Mouse (Mus musculus): Measurements from ENCODE around the gene Gm5483. TPM values are rescaled to one million over a fixed set of nuclear protein-coding genes. Genes with fewer than 3 reads are reported as not detected.
"Not testable (repeated sequence)": the region's sequence is repeated elsewhere in the genome, so short reads cannot be mapped to it uniquely, and the experiment has no call there.

Gene Gm5483
- polyA plus RNA-seq (2015; fragmentation: Nextera tagmentation; extraction: Ambion mirVana), result 0.81 and 1.2 TPM in 2 replicates

- H3K9me3 ChIP-seq (ENCODE audit: control insufficient read depth); H3K27ac ChIP-seq (ENCODE audit: low read depth, low read length); H3K4me3 ChIP-seq (ENCODE audit: low read depth, low read length); H3K4me1 ChIP-seq (replicated peaks; ENCODE audit: control insufficient read depth, insufficient read depth, low read length); H3K9ac ChIP-seq (ENCODE audit: low read depth, low read length); H3K27me3 ChIP-seq (replicated peaks; ENCODE audit: control insufficient read depth, insufficient read depth, low read length); ATAC-seq; H3K36me3 ChIP-seq (ENCODE audit: control insufficient read depth, insufficient read depth); H3K4me2 ChIP-seq (replicated peaks; ENCODE audit: low read depth): not testable (repeated sequence)
- WGBS, result 74% methylated on average over 4 of the region's 4 CpGs
These were observed at the start of gene Gm5483 for GRCm38 (mm10) chr16:36183912-36184311. Gm5483 (plus strand) TSS chr16:36184212.

- 66% methylated on average over 2 of the region's 2 CpGs for WGBS
- no peak for ATAC-seq
- H3K36me3 ChIP-seq (ENCODE audit: control insufficient read depth, insufficient read depth), result no peaks in the 10 kb centered on the region
- no peaks in the 10 kb centered on the region for H3K9me3 ChIP-seq (ENCODE audit: control insufficient read depth)
- no peak overlapping the region for H3K4me3 ChIP-seq (ENCODE audit: low read depth, low read length)
- TF ChIP-seq CTCF (IDR thresholded peaks at IDR 0.05; ENCODE audit: low read depth), result no peak
- no peaks in the 10 kb centered on the region for H3K4me1 ChIP-seq (replicated peaks; ENCODE audit: control insufficient read depth, insufficient read depth, low read length)
- no peak overlapping the region for H3K4me2 ChIP-seq (replicated peaks; ENCODE audit: low read depth)
- no peak overlapping the region for H3K9ac ChIP-seq (ENCODE audit: low read depth, low read length)
- no peaks in the 10 kb centered on the region for H3K27me3 ChIP-seq (replicated peaks; ENCODE audit: control insufficient read depth, insufficient read depth, low read length)
- no peak overlapping the region for H3K27ac ChIP-seq (ENCODE audit: low read depth, low read length)
These were observed 45.8 kb upstream of the Gm5483 start for GRCm38 (mm10) chr16:36138201-36138600.

DNA sequence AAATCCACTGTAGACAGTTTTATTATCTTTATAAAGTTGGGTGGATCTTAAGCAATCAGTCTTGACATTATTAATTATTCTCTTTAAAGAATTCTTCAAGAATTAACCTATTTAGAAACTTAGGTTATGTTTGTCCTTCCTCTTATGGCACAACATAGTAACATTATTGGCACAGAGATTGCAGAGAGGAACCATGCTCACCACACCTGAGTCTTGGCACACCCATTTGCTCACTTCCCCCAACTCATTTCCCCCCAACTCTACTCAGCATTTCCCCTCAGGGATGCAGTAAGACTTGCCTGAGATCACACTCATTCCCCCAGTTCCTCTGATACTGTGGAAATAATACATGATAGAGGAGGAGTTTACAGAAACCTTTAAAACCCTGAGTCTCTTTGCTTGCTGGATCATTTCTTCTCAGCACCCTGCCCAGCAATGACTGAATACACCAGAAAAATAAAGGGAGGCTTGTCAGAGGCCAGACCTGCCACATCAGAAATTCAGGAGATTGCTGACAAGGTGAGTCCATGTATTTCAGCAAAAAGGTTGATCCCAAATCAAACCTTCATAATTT lies 27.5 kb upstream of the Gm5483 start, which contains the start of gene Stfa2l1:
Gene Stfa2l1, plus strand, starts transcription at position 410 of the 574 bp plus-strand sequence.
- ATAC-seq, result no peak
- H3K9me3 ChIP-seq (ENCODE audit: control insufficient read depth), result no peaks in the 10 kb centered on the region
- no peaks in the 10 kb centered on the region for H3K4me1 ChIP-seq (replicated peaks; ENCODE audit: control insufficient read depth, insufficient read depth, low read length)
- H3K27ac ChIP-seq (ENCODE audit: low read depth, low read length), result no peak within 1 kb of the TSS
- H3K9ac ChIP-seq (ENCODE audit: low read depth, low read length), result no peak within 1 kb of the TSS
- no peak for TF ChIP-seq CTCF (IDR thresholded peaks at IDR 0.05; ENCODE audit: low read depth)
- H3K36me3 ChIP-seq (ENCODE audit: control insufficient read depth, insufficient read depth), result no peaks in the 10 kb centered on the region
- no peak within 1 kb of the TSS for H3K4me2 ChIP-seq (replicated peaks; ENCODE audit: low read depth)
- H3K27me3 ChIP-seq (replicated peaks; ENCODE audit: control insufficient read depth, insufficient read depth, low read length), result no peaks in the 10 kb centered on the region
- no peak within 1 kb of the TSS for H3K4me3 ChIP-seq (ENCODE audit: low read depth, low read length)

DNA sequence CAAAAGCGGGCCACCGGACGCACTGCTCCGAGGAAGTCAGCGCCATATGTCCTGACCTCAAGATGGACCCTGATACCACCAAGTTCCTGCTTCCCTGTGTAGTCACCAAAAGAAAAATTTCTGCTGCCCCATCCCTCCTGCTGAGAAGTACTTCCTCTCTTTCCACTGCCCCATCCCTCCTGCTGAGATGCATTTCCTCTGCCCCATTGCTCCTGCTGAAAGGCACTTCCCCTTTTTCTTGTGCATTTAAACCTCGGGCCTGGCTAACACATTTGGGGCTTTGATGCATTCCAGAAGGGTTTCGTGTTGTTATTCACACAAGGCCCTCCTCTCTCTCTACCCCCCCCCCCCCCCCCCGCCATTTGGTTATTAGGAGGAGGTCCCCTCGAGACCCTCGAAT lies 16.2 kb upstream of the Gm5483 start:
- not testable (repeated sequence) for H3K4me3 ChIP-seq (ENCODE audit: low read depth, low read length); H3K4me1 ChIP-seq (replicated peaks; ENCODE audit: control insufficient read depth, insufficient read depth, low read length); H3K36me3 ChIP-seq (ENCODE audit: control insufficient read depth, insufficient read depth); ATAC-seq; H3K4me2 ChIP-seq (replicated peaks; ENCODE audit: low read depth); H3K9ac ChIP-seq (ENCODE audit: low read depth, low read length); H3K27me3 ChIP-seq (replicated peaks; ENCODE audit: control insufficient read depth, insufficient read depth, low read length); H3K9me3 ChIP-seq (ENCODE audit: control insufficient read depth); H3K27ac ChIP-seq (ENCODE audit: low read depth, low read length)
- WGBS, result 93% methylated on average over 9 of the region's 10 CpGs

DNA sequence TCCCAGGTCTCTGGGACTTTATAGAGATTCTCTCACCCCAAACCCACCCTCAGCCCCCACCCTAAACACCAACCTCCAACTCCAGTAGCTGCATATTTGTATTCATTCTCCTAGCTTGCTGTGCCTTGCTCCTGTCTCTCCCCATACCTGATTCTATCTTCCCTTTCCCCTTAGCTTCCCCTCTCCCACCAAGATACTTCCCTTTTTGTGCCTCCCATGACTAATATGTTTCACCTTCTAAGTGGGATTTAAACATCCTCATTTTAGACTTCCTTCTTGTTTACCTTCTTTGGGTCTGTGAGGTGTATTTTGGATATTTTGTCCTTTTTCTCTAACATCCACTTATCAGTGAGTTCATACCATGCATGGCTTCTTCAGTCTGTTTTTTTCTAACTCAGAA lies 7.9 kb upstream of the Gm5483 start:
- Histone ChIP-seq H3K9ac (ENCODE audit: low read depth, low read length) (no peak overlapping the region), H3K4me3 (ENCODE audit: low read depth, low read length) (no peak overlapping the region), H3K27me3 (replicated peaks; ENCODE audit: control insufficient read depth, insufficient read depth, low read length) (no peaks in the 10 kb centered on the region), H3K4me2 (replicated peaks; ENCODE audit: low read depth) (no peak overlapping the region), H3K9me3 (ENCODE audit: control insufficient read depth) (no peaks in the 10 kb centered on the region), H3K36me3 (ENCODE audit: control insufficient read depth, insufficient read depth) (no peaks in the 10 kb centered on the region), H3K4me1 (replicated peaks; ENCODE audit: control insufficient read depth, insufficient read depth, low read length) (no peaks in the 10 kb centered on the region), H3K27ac (ENCODE audit: low read depth, low read length) (no peak overlapping the region)
- ATAC-seq, result no peak
- no peak for TF ChIP-seq CTCF (IDR thresholded peaks at IDR 0.05; ENCODE audit: low read depth)

DNA sequence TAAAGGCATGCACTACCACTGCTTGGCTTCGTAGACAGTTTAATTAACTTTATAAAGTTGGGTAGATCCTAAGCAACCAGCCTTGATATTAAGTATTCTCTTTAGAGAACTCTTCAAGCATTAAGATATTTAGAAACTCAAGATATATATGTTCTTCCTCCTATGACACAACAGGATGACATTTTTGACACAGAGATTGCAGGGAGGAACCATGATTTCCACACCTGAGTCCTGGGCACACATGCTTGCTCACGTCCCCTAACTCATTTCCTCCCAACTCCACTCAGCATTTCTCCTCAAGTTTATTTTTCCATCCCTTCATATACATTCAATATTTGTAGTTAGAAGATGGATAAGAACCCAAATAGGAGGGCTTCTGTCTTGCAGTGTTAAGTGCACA lies 4.1 kb upstream of the Gm5483 start:
- 79% methylated on average over 2 of the region's 2 CpGs for WGBS
- no peak overlapping the region for H3K9ac ChIP-seq (ENCODE audit: low read depth, low read length)
- H3K4me1 ChIP-seq (replicated peaks; ENCODE audit: control insufficient read depth, insufficient read depth, low read length), result no peaks in the 10 kb centered on the region
- H3K27me3 ChIP-seq (replicated peaks; ENCODE audit: control insufficient read depth, insufficient read depth, low read length), result no peaks in the 10 kb centered on the region
- H3K4me2 ChIP-seq (replicated peaks; ENCODE audit: low read depth), result no peak overlapping the region
- no peak overlapping the region for H3K4me3 ChIP-seq (ENCODE audit: low read depth, low read length)
- no peak overlapping the region for H3K27ac ChIP-seq (ENCODE audit: low read depth, low read length)
- no peaks in the 10 kb centered on the region for H3K9me3 ChIP-seq (ENCODE audit: control insufficient read depth)
- H3K36me3 ChIP-seq (ENCODE audit: control insufficient read depth, insufficient read depth), result no peaks in the 10 kb centered on the region
- no peak for TF ChIP-seq CTCF (IDR thresholded peaks at IDR 0.05; ENCODE audit: low read depth)
- no peak for ATAC-seq

DNA sequence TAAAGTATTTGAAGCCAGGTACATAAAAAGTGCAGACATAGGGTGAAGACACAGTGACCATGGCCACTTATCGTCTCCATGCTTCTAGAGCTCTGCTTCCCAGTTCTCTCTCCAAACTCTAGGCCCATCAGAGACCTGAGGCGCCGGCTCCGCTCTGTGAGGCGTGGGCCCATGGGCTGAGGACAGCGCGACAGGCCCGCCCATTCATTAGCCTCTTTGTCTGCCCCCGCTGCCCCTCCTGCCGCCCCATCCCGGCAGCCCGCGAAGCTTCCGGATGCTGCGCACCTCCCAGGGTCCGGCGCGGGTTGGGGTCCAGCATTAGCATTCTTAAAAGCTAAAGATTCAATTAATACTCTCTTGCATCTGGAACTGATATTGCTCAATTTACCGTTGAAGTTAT lies 15.2 kb downstream of the Gm5483 start:
- no peak overlapping the region for H3K27ac ChIP-seq (ENCODE audit: low read depth, low read length)
- no peak overlapping the region for H3K9ac ChIP-seq (ENCODE audit: low read depth, low read length)
- no peaks in the 10 kb centered on the region for H3K4me1 ChIP-seq (replicated peaks; ENCODE audit: control insufficient read depth, insufficient read depth, low read length)
- no peak overlapping the region for H3K4me2 ChIP-seq (replicated peaks; ENCODE audit: low read depth)
- H3K4me3 ChIP-seq (ENCODE audit: low read depth, low read length), result no peak overlapping the region
- H3K9me3 ChIP-seq (ENCODE audit: control insufficient read depth), result no peaks in the 10 kb centered on the region
- TF ChIP-seq CTCF (IDR thresholded peaks at IDR 0.05; ENCODE audit: low read depth), result no peak
- no peaks in the 10 kb centered on the region for H3K27me3 ChIP-seq (replicated peaks; ENCODE audit: control insufficient read depth, insufficient read depth, low read length)
- WGBS, result 62% methylated on average over 19 of the region's 19 CpGs
- ATAC-seq, result no peak
- no peaks in the 10 kb centered on the region for H3K36me3 ChIP-seq (ENCODE audit: control insufficient read depth, insufficient read depth)
